Mouse (Mus musculus): ENCODE results near the gene Aff1. TPM values are rescaled to one million over a fixed set of nuclear protein-coding genes. Genes with fewer than 3 reads are reported as not detected.
A peak's percentile ranks its signal among the peaks of the same experiment; 100 is the strongest.

Gene Aff1
- 7.1 and 7.9 TPM in 2 replicates for polyA plus RNA-seq (2014; fragmentation: Nextera tagmentation; extraction: Ambion mirVana)

DNA sequence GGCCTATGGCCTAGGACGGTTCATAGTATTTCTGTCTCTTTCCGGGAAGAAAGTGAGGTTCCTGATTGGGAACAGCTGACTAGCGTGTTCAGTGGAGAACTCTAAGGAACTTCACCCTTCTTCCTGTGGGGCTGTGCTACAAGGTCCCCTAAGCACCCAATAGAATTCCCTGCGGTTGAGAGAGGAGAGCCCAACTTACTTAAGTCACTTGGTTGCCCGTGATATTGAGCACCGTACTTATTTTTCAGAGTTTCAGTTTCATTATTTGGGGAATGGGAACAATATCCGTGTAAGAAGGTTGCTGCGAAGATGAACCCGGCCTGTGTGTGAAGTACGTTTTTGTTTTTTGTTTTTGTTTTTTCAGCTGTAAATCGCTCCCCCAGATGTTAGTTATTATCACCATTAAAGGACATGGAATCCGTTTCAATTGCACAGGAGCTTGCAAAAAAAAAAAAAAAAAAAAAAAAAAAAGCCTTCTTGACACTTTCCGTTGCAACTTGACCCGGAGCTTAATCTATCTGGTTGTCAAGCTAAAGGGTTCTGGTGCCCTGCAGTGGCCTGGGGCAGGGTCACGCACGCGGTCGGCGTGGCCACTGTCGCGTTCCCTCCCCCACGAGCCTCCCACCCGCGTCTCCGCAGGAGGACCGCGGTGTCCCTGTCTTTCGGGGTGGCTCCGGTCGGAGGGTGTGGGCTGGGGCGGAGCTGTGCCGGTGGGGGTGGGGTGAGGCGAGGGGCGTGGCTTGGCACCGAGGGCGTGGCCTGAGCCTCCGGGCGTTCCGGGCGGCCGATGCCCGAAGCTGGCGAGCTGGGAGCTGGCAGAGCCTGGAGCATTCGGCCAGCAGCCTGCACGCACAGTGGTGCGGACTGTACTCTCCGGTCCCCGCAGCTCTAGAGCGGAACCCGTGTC, at the start of gene Aff1:
Aff1 (plus strand) TSS at position 751 of the 907 bp plus-strand sequence.
- WGBS: 5% methylated on average over 50 of the region's 50 CpGs
- peak within 1 kb of the TSS; percentile 97 for H3K4me2 ChIP-seq (ENCODE audit: low read depth, low read length, severe bottlenecking)
- H3K4me1 ChIP-seq (replicated peaks; ENCODE audit: control insufficient read depth, insufficient read depth, low read length): peaks cover 8% of the 10 kb centered on the region; the same call in 1 of the 2 replicates
- H3K27ac ChIP-seq (ENCODE audit: low read depth, low read length): no peak within 1 kb of the TSS
- DNase-seq (ENCODE audit: low spot score): peak; percentile 94
- H3K4me3 ChIP-seq (ENCODE audit: low read depth, low read length): peak within 1 kb of the TSS; percentile 54
- H3K36me3 ChIP-seq (ENCODE audit: control insufficient read depth, insufficient read depth, low read length): no peaks in the 10 kb centered on the region
- H3K27me3 ChIP-seq (ENCODE audit: control insufficient read depth, insufficient read depth, low read length): peaks cover 23% of the 10 kb centered on the region
- H3K9me3 ChIP-seq (ENCODE audit: control insufficient read depth, low read length): no peaks in the 10 kb centered on the region
- peak; percentile 90 for ATAC-seq (replicated peaks; ENCODE audit: low FRiP score)
- H3K9ac ChIP-seq (ENCODE audit: low read length): peak within 1 kb of the TSS; percentile 49

- no peaks in the 10 kb centered on the region for H3K9me3 ChIP-seq (ENCODE audit: control insufficient read depth, low read length)
- ATAC-seq (replicated peaks; ENCODE audit: low FRiP score) (no peak), DNase-seq (ENCODE audit: low spot score) (no peak)
- H3K27me3 ChIP-seq (ENCODE audit: control insufficient read depth, insufficient read depth, low read length): no peaks in the 10 kb centered on the region
- no peak overlapping the region for H3K9ac ChIP-seq (ENCODE audit: low read length)
- H3K4me3 ChIP-seq (ENCODE audit: low read depth, low read length): no peak overlapping the region
- no peaks in the 10 kb centered on the region for H3K4me1 ChIP-seq (replicated peaks; ENCODE audit: control insufficient read depth, insufficient read depth, low read length)
- H3K4me2 ChIP-seq (ENCODE audit: low read depth, low read length, severe bottlenecking): no peak overlapping the region
- no peaks in the 10 kb centered on the region for H3K36me3 ChIP-seq (ENCODE audit: control insufficient read depth, insufficient read depth, low read length)
- H3K27ac ChIP-seq (ENCODE audit: low read depth, low read length): no peak overlapping the region
- 97% methylated on average over 1 of the region's 1 CpGs for WGBS
Observed at GRCm38 (mm10) chr5:103644167-103644566, 48.0 kb upstream of the Aff1 start.

GRCm38 (mm10) chr5:103647320-103647719, 44.9 kb upstream of the Aff1 start:
- no peaks in the 10 kb centered on the region for H3K9me3 ChIP-seq (ENCODE audit: control insufficient read depth, low read length)
- H3K4me3 ChIP-seq (ENCODE audit: low read depth, low read length): no peak overlapping the region
- DNase-seq (ENCODE audit: low spot score) (no peak), ATAC-seq (replicated peaks; ENCODE audit: low FRiP score) (no peak)
- H3K4me1 ChIP-seq (replicated peaks; ENCODE audit: control insufficient read depth, insufficient read depth, low read length): no peaks in the 10 kb centered on the region
- no peaks in the 10 kb centered on the region for H3K27me3 ChIP-seq (ENCODE audit: control insufficient read depth, insufficient read depth, low read length)
- WGBS: 92% methylated on average over 3 of the region's 3 CpGs
- no peak overlapping the region for H3K4me2 ChIP-seq (ENCODE audit: low read depth, low read length, severe bottlenecking)
- no peaks in the 10 kb centered on the region for H3K36me3 ChIP-seq (ENCODE audit: control insufficient read depth, insufficient read depth, low read length)
- no peak overlapping the region for H3K9ac ChIP-seq (ENCODE audit: low read length)
- no peak overlapping the region for H3K27ac ChIP-seq (ENCODE audit: low read depth, low read length)

- 27% methylated on average over 6 of the region's 6 CpGs for WGBS
- H3K36me3 ChIP-seq (ENCODE audit: control insufficient read depth, insufficient read depth, low read length): no peaks in the 10 kb centered on the region
- no peak overlapping the region for H3K4me3 ChIP-seq (ENCODE audit: low read depth, low read length)
- no peak overlapping the region for H3K4me2 ChIP-seq (ENCODE audit: low read depth, low read length, severe bottlenecking)
- H3K9ac ChIP-seq (ENCODE audit: low read length): no peak overlapping the region
- DNase-seq (ENCODE audit: low spot score): peak; percentile 77
- H3K9me3 ChIP-seq (ENCODE audit: control insufficient read depth, low read length): no peaks in the 10 kb centered on the region
- ATAC-seq (replicated peaks; ENCODE audit: low FRiP score): no peak
- H3K4me1 ChIP-seq (replicated peaks; ENCODE audit: control insufficient read depth, insufficient read depth, low read length): no peaks in the 10 kb centered on the region
- H3K27ac ChIP-seq (ENCODE audit: low read depth, low read length): no peak overlapping the region
- no peaks in the 10 kb centered on the region; the same call in 1 of the 2 replicates for H3K27me3 ChIP-seq (ENCODE audit: control insufficient read depth, insufficient read depth, low read length)
Observed at GRCm38 (mm10) chr5:103654225-103654624, 37.9 kb upstream of the Aff1 start.

- no peaks in the 10 kb centered on the region; the same call in 1 of the 2 replicates for H3K27me3 ChIP-seq (ENCODE audit: control insufficient read depth, insufficient read depth, low read length)
- no peaks in the 10 kb centered on the region for H3K9me3 ChIP-seq (ENCODE audit: control insufficient read depth, low read length)
- no peaks in the 10 kb centered on the region for H3K4me1 ChIP-seq (replicated peaks; ENCODE audit: control insufficient read depth, insufficient read depth, low read length)
- H3K27ac ChIP-seq (ENCODE audit: low read depth, low read length): no peak overlapping the region
- ATAC-seq (replicated peaks; ENCODE audit: low FRiP score): no peak
- 78% methylated on average over 4 of the region's 4 CpGs for WGBS
- H3K4me3 ChIP-seq (ENCODE audit: low read depth, low read length): peak overlapping the region; percentile 56; the same call in 1 of the 2 replicates
- H3K36me3 ChIP-seq (ENCODE audit: control insufficient read depth, insufficient read depth, low read length): no peaks in the 10 kb centered on the region
- DNase-seq (ENCODE audit: low spot score): no peak
- H3K9ac ChIP-seq (ENCODE audit: low read length): no peak overlapping the region
- peak overlapping the region; percentile 96 for H3K4me2 ChIP-seq (ENCODE audit: low read depth, low read length, severe bottlenecking)
Observed at GRCm38 (mm10) chr5:103654780-103655179, 37.4 kb upstream of the Aff1 start.

- Histone ChIP-seq H3K4me2 (ENCODE audit: low read depth, low read length, severe bottlenecking) (peak within 1 kb of the TSS; percentile 96), H3K4me3 (ENCODE audit: low read depth, low read length) (peak within 1 kb of the TSS; percentile 56), H3K4me1 (replicated peaks; ENCODE audit: control insufficient read depth, insufficient read depth, low read length) (no peaks in the 10 kb centered on the region), H3K36me3 (ENCODE audit: control insufficient read depth, insufficient read depth, low read length) (no peaks in the 10 kb centered on the region), H3K9me3 (ENCODE audit: control insufficient read depth, low read length) (no peaks in the 10 kb centered on the region), H3K9ac (ENCODE audit: low read length) (peak within 1 kb of the TSS; percentile 70), H3K27me3 (ENCODE audit: control insufficient read depth, insufficient read depth, low read length) (no peaks in the 10 kb centered on the region; the same call in 1 of the 2 replicates), H3K27ac (ENCODE audit: low read depth, low read length) (no peak within 1 kb of the TSS)
- 1% methylated on average over 48 of the region's 56 CpGs for WGBS
- peak; percentile 88 for DNase-seq (ENCODE audit: low spot score)
- ATAC-seq (replicated peaks; ENCODE audit: low FRiP score): peak; percentile 75
Observed at GRCm38 (mm10) chr5:103655346-103656118, 36.6 kb upstream of the Aff1 start, which contains the start of gene 1700016H13Rik. 1700016H13Rik (minus strand) TSS chr5:103656010.

- Histone ChIP-seq H3K27me3 (ENCODE audit: control insufficient read depth, insufficient read depth, low read length) (no peaks in the 10 kb centered on the region; the same call in 1 of the 2 replicates), H3K4me1 (replicated peaks; ENCODE audit: control insufficient read depth, insufficient read depth, low read length) (no peaks in the 10 kb centered on the region), H3K4me2 (ENCODE audit: low read depth, low read length, severe bottlenecking) (no peak overlapping the region), H3K36me3 (ENCODE audit: control insufficient read depth, insufficient read depth, low read length) (no peaks in the 10 kb centered on the region), H3K27ac (ENCODE audit: low read depth, low read length) (no peak overlapping the region), H3K9me3 (ENCODE audit: control insufficient read depth, low read length) (no peaks in the 10 kb centered on the region), H3K9ac (ENCODE audit: low read length) (no peak overlapping the region), H3K4me3 (ENCODE audit: low read depth, low read length) (no peak overlapping the region)
- 70% methylated on average over 5 of the region's 5 CpGs for WGBS
- DNase-seq (ENCODE audit: low spot score) (no peak), ATAC-seq (replicated peaks; ENCODE audit: low FRiP score) (no peak)
Observed at GRCm38 (mm10) chr5:103658921-103659320, 33.3 kb upstream of the Aff1 start.

- Histone ChIP-seq H3K4me1 (replicated peaks; ENCODE audit: control insufficient read depth, insufficient read depth, low read length) (no peaks in the 10 kb centered on the region), H3K4me2 (ENCODE audit: low read depth, low read length, severe bottlenecking) (no peak overlapping the region), H3K27ac (ENCODE audit: low read depth, low read length) (no peak overlapping the region), H3K9me3 (ENCODE audit: control insufficient read depth, low read length) (no peaks in the 10 kb centered on the region), H3K4me3 (ENCODE audit: low read depth, low read length) (no peak overlapping the region), H3K36me3 (ENCODE audit: control insufficient read depth, insufficient read depth, low read length) (no peaks in the 10 kb centered on the region), H3K9ac (ENCODE audit: low read length) (no peak overlapping the region), H3K27me3 (ENCODE audit: control insufficient read depth, insufficient read depth, low read length) (no peaks in the 10 kb centered on the region; the same call in 1 of the 2 replicates)
- DNase-seq (ENCODE audit: low spot score) (no peak), ATAC-seq (replicated peaks; ENCODE audit: low FRiP score) (no peak)
- 51% methylated on average over 3 of the region's 3 CpGs for WGBS
Observed at GRCm38 (mm10) chr5:103659571-103659970, 32.6 kb upstream of the Aff1 start.
